Mouse (Mus musculus) hindbrain, embryonic 15.5 days (tissue): ENCODE measurements around the gene Tep1. TPM values are rescaled to one million over a fixed set of nuclear protein-coding genes. Genes with fewer than 3 reads are reported as not detected.
A peak's percentile ranks its signal among the peaks of the same experiment; 100 is the strongest.

ENCODE experiments used
- ATAC-seq: fragments of 200-750 bp; cut with Nextera tagmentation; 2 replicates; pipeline ENCODE4 v1.8.0; 2017; ENCODE audit warnings: low read depth, moderate number of reproducible peaks, moderate TSS enrichment; ENCODE audit not compliant: low FRiP score
- H3K27ac ChIP-seq: fragments of 300-500 bp; sonication (generic); replicated peaks from 2 replicates; pipeline ENCODE4 v1.5.1; 2015; ENCODE audit warnings: mild to moderate bottlenecking, inconsistent platforms
- H3K27me3 ChIP-seq: fragments of 300-500 bp; sonication (generic); 2 replicates; pipeline ENCODE4 v1.6.1; 2015; ENCODE audit warnings: control low read depth, inconsistent platforms
- H3K36me3 ChIP-seq: fragments of 300-500 bp; sonication (generic); 2 replicates; pipeline ENCODE4 v1.6.1; 2015; ENCODE audit warnings: control low read depth, inconsistent platforms
- H3K4me1 ChIP-seq: fragments of 300-500 bp; sonication (generic); replicated peaks from 2 replicates; pipeline ENCODE4 v1.6.1; 2015; ENCODE audit warnings: control low read depth, inconsistent platforms
- H3K4me2 ChIP-seq: fragments of 300-500 bp; sonication (generic); 2 replicates; pipeline ENCODE4 v1.6.1; 2015; ENCODE audit warnings: moderate library complexity, mild to moderate bottlenecking, inconsistent platforms
- H3K4me3 ChIP-seq: fragments of 300-500 bp; sonication (generic); 2 replicates; pipeline ENCODE4 v1.5.1; 2015; ENCODE audit warnings: mild to moderate bottlenecking, inconsistent platforms
- H3K9ac ChIP-seq: fragments of 300-500 bp; sonication (generic); 2 replicates; pipeline ENCODE4 v1.6.1; 2015; ENCODE audit warnings: inconsistent platforms
- H3K9me3 ChIP-seq: fragments of 300-500 bp; sonication (generic); 2 replicates; pipeline ENCODE4 v1.6.1; 2016; ENCODE audit warnings: control low read depth, inconsistent platforms
- WGBS: fragments of 180-500 bp; shearing (Covaris S2); methylation state at CpG from one replicate; pipeline ENCODE4 v1.1.7; 2015; 5-methylcytosine and 5-hydroxymethylcytosine counted together
- polyA plus RNA-seq: library from polyadenylated mRNA; unstranded; fragments of >200 nt; fragmentation: Nextera tagmentation; extraction: Ambion mirVana; gene quantifications from 2 replicates; pipeline ENCODE4 v1.2.1, GENCODE M21; 2015

Gene Tep1
- polyA plus RNA-seq, 1 experiment from 2014 or later: 2.0 TPM

DNA sequence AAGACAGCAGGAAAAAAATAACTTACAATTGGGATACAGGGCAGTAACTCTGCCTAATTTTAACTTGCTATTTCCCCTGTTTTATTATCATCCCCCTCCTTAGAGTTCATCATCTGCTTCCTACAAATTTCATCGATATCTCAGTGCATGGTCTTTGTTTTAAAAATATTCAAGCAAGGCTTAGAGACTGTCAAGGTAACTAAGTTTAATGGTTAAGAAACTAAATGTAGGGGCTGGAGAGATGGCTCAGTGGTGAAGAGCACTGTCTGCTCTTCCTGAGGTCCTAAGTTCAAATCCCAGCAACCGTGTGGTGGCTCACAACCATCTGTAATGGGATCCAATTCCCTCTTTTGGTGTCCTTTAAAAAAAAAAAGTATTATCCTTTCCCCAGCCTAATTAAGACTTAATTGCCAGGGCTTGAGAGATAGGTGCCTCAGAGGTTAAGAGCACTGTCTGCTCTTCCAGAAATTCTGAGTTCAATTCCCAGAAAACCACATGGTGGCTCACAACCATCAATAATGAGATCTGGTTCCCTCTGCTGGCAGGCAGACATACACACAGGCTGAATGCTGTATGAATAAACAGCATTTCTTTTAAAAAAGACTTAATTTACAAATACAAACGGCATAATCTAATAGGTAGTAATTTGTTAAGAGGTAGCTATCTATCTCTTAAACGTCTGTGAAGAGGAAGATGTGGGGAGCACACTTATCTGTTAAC is 67.4 kb downstream of the Tep1 start:
- Histone ChIP-seq H3K9ac (no peak overlapping the region), H3K9me3 (no peaks in the 10 kb centered on the region), H3K4me1 (peaks cover 3% of the 10 kb centered on the region; the same call in 1 of the 2 replicates), H3K36me3 (no peaks in the 10 kb centered on the region), H3K27ac (no peak overlapping the region), H3K27me3 (no peaks in the 10 kb centered on the region), H3K4me3 (no peak overlapping the region), H3K4me2 (no peak overlapping the region)
- WGBS: 68% methylated on average over 4 of the region's 4 CpGs
- ATAC-seq: no peak

DNA sequence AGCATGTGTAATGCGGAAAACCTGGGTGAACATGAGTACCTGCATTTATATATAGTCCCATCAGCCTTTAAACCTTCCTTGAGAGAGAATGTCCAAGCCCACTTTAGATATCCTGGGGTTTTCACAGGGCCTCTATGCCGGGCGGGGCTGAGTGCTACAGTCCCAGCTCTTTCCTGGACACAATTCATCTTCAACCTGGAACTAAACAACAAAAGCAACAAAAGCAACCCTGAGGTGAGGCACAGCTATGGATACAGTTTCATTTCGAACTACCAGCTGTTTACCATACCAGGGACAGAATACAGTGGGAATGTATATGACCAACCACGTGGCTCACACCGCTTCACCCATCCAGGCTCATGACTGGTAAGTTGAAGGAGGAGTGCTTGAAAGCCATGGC is 67.9 kb downstream of the Tep1 start:
- H3K27me3 ChIP-seq: no peaks in the 10 kb centered on the region
- ATAC-seq: no peak
- 88% methylated on average over 6 of the region's 6 CpGs for WGBS
- no peak overlapping the region for H3K9ac ChIP-seq
- no peaks in the 10 kb centered on the region for H3K9me3 ChIP-seq
- H3K4me1 ChIP-seq: peaks cover 3% of the 10 kb centered on the region; the same call in 1 of the 2 replicates
- H3K4me2 ChIP-seq: no peak overlapping the region
- no peak overlapping the region for H3K4me3 ChIP-seq
- H3K27ac ChIP-seq: no peak overlapping the region
- no peaks in the 10 kb centered on the region for H3K36me3 ChIP-seq

DNA sequence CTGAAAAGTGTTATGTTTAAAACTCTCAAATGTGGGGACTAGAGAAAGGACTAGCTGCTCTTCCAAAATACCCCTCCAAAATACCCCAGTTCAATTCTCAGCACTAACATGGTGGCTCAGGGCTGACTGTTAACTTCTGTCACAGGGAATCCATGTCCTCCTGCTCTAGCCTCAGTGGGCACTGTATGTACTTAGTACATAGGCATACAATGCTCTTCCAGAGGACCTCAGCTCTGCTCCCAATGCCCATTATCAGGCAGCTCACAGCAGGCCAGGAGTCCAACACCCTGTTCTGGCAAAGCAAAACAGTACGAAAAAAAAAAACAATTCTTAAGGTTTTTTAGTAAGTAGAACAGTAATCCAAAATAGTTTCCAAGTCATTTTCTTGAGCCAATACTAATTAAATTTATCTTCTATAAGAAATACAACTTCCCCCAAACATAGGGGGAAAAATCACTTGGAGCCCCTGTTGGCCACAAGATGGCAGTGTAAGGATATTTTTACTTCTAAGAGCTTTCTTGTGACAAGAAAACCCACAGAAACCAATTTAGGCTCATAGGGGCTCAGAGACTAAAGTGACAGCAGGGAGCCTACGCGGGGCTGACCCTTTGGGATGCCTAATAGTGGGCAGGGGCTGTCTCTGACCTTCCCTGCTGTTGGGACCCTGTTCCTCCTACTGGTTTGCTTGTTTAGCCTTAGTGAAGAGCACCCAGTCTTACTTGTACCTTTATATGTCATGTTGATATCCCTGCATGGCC is 70.7 kb downstream of the Tep1 start:
- Histone ChIP-seq H3K27ac (no peak overlapping the region), H3K9ac (no peak overlapping the region), H3K36me3 (no peaks in the 10 kb centered on the region), H3K4me3 (no peak overlapping the region), H3K4me1 (no peaks in the 10 kb centered on the region), H3K4me2 (no peak overlapping the region), H3K27me3 (no peaks in the 10 kb centered on the region), H3K9me3 (no peaks in the 10 kb centered on the region)
- under 1% methylated on average over 3 of the region's 3 CpGs for WGBS
- ATAC-seq: peak; percentile 38; the same call in 1 of the 2 replicates

DNA sequence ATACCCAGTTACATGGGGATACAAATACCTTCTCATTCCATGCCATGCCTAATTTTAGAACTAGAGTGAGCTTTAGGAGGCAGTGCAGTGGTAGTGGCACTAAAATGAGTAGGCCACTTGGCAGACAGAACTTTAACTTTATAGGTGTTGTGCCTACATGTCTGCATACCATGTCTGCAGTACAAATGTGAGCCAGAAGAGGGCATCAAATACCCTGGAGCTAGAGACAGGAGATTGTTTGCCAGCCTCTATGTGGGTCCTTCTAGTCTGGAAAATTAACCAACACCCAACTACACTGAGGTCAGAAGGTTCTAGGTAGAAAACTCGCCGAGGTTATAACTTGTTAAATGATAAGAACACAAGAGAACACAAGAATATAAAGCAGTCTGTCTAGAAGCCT is 71.8 kb downstream of the Tep1 start:
- 72% methylated on average over 2 of the region's 2 CpGs for WGBS
- no peak for ATAC-seq
- Histone ChIP-seq H3K36me3 (no peaks in the 10 kb centered on the region), H3K4me1 (no peaks in the 10 kb centered on the region), H3K27ac (no peak overlapping the region), H3K9ac (no peak overlapping the region), H3K27me3 (no peaks in the 10 kb centered on the region), H3K9me3 (no peaks in the 10 kb centered on the region), H3K4me2 (no peak overlapping the region), H3K4me3 (no peak overlapping the region)

DNA sequence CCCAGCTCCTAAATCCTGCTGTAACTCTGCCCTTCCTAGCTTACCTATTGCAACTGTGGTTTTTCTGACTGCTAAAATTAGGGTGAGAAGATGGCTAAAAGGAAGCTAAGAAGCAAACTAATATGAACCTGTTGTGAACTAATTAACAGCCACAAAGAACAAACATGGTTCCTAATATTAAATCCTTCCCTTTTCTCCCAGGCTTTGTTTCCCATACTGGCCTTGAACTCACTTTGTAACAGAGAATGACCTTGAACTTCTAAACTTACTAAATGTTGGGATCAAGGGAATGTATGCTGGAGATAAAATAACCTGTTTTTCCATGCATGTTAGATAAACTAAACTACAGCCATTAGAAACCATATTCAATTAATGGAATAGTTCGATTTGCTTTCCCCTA is 73.9 kb downstream of the Tep1 start:
- Histone ChIP-seq H3K4me2 (no peak overlapping the region), H3K9me3 (no peaks in the 10 kb centered on the region), H3K27me3 (no peaks in the 10 kb centered on the region), H3K9ac (no peak overlapping the region), H3K36me3 (no peaks in the 10 kb centered on the region), H3K27ac (no peak overlapping the region), H3K4me1 (no peaks in the 10 kb centered on the region), H3K4me3 (no peak overlapping the region)
- 89% methylated on average over 1 of the region's 1 CpGs for WGBS
- ATAC-seq: no peak

DNA sequence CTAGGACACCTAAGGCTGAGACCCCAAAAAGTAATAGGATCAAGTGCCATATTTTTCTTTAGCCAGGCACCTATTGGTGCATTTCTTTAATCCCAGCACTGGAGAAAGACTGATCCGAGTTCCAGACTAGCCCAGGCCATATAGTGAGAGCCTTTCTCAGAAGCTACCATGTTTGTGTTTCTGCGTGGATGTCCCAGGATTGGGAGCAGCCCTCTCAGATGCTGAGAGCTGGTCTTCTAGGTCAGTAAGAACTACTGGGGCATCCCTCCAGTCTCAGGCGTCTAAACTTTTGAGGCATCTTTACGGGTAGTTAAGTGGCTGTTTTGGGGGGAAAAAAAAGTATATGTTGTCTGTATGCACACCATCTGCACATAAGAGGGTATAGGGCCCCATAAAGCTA is 74.4 kb downstream of the Tep1 start:
- ATAC-seq: no peak
- Histone ChIP-seq H3K4me3 (no peak overlapping the region), H3K9me3 (no peaks in the 10 kb centered on the region), H3K27ac (no peak overlapping the region), H3K4me1 (no peaks in the 10 kb centered on the region), H3K9ac (no peak overlapping the region), H3K4me2 (no peak overlapping the region), H3K36me3 (no peaks in the 10 kb centered on the region), H3K27me3 (no peaks in the 10 kb centered on the region)
- WGBS: 89% methylated on average over 4 of the region's 4 CpGs

DNA sequence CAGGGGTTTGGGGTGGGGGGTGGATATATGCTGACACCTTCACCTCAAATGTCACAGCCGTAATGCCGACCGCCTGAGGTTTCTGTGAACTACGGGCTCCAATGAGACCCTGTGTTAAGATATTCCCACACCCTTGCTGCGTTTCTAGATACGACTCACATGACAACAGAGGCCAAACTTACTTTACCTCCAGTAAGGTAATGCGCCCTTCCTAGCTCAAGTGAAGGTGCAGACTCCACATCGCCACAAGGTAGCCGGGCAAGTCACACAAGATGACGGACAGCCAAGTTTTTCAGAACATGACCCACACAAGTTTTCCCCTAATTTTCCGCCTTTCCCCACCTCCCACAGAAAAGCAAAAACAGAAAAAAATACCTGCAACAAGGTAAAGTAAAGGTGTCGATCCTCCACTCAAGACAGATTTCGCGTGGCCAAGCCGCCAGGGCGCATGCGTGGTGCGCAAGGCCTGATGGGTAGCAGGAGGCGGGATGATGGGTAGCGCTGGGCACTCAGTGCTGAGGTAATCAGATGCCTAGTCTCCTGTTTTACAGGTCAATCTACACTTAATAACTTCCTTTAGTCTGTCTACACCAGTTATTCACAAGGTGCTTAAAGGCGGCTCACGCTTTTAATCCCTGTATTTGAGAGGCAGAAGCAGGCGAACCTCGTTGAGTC is 75.0 kb downstream of the Tep1 start:
- Histone ChIP-seq H3K4me1 (no peaks in the 10 kb centered on the region), H3K4me2 (no peak overlapping the region), H3K36me3 (no peaks in the 10 kb centered on the region), H3K27ac (no peak overlapping the region), H3K9ac (no peak overlapping the region), H3K27me3 (no peaks in the 10 kb centered on the region), H3K9me3 (no peaks in the 10 kb centered on the region), H3K4me3 (no peak overlapping the region)
- ATAC-seq: no peak
- 95% methylated on average over 24 of the region's 24 CpGs for WGBS

DNA sequence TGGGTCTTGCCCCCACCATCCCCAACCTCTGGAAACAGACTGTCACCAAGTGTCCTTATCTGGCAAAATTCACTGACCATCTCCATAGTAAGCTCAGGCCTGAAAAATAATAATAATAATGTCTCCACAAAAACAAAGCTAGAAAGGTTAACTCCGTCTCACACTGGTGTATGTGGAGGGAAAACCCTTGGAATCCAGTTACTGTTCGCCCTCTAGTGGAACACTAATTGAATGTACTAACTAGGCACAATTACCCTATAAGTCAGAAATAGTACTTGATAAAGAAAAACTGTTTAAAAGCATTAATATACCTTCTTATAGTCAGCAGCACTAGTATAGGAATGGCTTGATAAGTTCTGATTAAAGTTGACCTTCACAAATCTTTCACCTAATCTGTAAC is 82.2 kb downstream of the Tep1 start:
- Histone ChIP-seq H3K4me2 (no peak overlapping the region), H3K9ac (no peak overlapping the region), H3K36me3 (no peaks in the 10 kb centered on the region), H3K27me3 (no peaks in the 10 kb centered on the region), H3K27ac (no peak overlapping the region), H3K4me3 (no peak overlapping the region), H3K9me3 (no peaks in the 10 kb centered on the region), H3K4me1 (peaks cover 13% of the 10 kb centered on the region)
- ATAC-seq: no peak
- 19% methylated on average over 2 of the region's 2 CpGs for WGBS

DNA sequence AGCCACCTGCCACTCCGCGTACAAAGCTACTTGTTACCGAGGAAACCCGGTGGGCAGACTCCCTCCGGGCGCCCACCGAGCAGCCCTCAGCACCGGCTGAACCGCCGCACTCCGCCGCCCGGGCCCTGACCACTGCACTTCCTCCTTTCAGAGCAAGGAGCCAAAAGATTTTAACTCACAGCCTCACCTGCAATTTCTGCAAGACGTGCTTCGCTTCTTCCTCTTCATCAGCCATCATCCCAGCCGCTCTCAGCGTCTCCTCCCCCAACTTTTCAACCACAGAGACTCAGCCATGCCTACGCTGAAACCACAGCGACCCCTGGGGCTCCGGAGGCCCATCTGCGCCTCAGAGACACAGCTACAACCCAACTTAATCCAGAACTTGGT is 85.1 kb downstream of the Tep1 start, which contains the start of gene Ttc5:
Gene Ttc5 (minus strand): TSS at position 269 of the 387 bp plus-strand sequence.
- peak; percentile 97 for ATAC-seq
- peaks cover 14% of the 10 kb centered on the region for H3K36me3 ChIP-seq
- peak within 1 kb of the TSS; percentile 55 for H3K4me2 ChIP-seq
- peak within 1 kb of the TSS; percentile 75 for H3K4me3 ChIP-seq
- peak within 1 kb of the TSS; percentile 68 for H3K9ac ChIP-seq
- peak within 1 kb of the TSS; percentile 90 for H3K27ac ChIP-seq
- H3K27me3 ChIP-seq: no peaks in the 10 kb centered on the region
- 0% methylated on average over 21 of the region's 21 CpGs for WGBS
- peaks cover 18% of the 10 kb centered on the region for H3K4me1 ChIP-seq
- no peaks in the 10 kb centered on the region for H3K9me3 ChIP-seq

DNA sequence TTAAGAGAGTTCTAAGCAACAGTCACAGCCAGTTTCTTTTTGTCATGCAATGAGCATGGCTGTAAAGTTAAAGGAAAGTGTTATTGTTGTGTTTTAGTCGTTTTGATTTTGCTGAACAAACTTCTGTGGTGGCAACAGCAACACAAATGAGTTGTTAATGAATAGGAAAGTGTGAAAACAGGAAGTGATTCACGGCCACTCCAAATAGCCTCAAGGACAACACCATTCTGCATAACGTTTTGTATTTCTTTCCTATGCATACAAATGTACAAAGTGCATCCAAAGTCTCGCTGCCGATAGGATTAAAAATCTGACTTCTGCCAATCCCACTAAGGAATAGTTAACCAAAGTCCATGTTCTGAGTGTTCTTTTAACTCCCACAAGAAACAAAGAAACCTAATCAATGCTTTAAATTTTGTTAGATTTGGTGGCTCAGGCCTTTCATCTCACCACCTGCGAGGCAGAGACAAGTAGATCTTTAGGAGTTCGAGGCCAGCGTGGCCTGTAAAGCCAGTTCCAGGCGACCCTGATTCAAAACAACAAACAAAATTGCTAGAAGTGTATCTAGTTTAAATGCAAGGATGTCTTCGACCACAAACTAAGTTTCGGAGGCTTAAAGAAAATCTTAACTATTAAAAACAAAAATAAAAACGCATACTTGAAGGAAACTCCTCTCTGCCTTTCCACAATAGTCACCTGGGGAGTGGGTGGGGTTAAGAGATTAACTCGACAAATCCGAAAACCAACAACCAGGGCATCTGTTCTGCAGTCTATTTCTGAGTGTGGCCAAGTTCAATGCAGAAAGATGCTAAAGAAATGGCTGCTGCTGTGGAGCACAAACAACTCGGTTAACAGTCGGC is 85.7 kb downstream of the Tep1 start:
- Histone ChIP-seq H3K4me2 (peak overlapping the region; percentile 55), H3K4me3 (peak overlapping the region; percentile 75), H3K36me3 (peaks cover 19% of the 10 kb centered on the region), H3K27ac (peak overlapping the region; percentile 90), H3K9me3 (no peaks in the 10 kb centered on the region), H3K27me3 (no peaks in the 10 kb centered on the region), H3K4me1 (peaks cover 18% of the 10 kb centered on the region), H3K9ac (peak overlapping the region; percentile 68)
- ATAC-seq: no peak
- 26% methylated on average over 16 of the region's 16 CpGs for WGBS

DNA sequence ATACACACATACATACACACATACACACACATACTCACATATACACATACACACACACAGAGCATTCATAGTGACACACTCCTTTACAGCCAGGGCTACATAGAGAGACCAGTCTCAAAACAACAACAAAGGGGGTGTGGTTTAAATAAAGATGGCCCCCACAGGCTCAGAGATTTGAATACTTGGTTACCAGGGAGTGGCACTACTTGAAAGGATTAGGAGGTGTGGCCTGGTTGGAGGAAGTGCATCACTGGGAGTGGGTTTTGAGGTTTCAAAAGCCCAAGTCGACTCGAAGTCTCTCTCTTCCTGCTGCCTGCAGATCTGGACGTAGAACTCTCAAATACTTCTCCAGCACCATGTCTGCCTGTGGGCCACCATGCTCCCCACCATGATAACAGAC is 88.2 kb downstream of the Tep1 start:
- no peaks in the 10 kb centered on the region for H3K9me3 ChIP-seq
- WGBS: 97% methylated on average over 3 of the region's 3 CpGs
- H3K9ac ChIP-seq: no peak overlapping the region
- no peak for ATAC-seq
- H3K4me2 ChIP-seq: no peak overlapping the region
- H3K27me3 ChIP-seq: no peaks in the 10 kb centered on the region
- peaks cover 18% of the 10 kb centered on the region for H3K4me1 ChIP-seq
- H3K27ac ChIP-seq: no peak overlapping the region
- no peak overlapping the region for H3K4me3 ChIP-seq
- peaks cover 33% of the 10 kb centered on the region for H3K36me3 ChIP-seq
